Mouse (Mus musculus) lung, adult 2 months (tissue): Measurements from ENCODE around the gene Mapkbp1.

Experiments
- CTCF ChIP-seq: fragments of 200-500 bp; IDR thresholded peaks from 2 replicates; pipeline ENCODE4 v1.5.1; 2011; ENCODE audit warnings: mild to moderate bottlenecking, low read length, control low read depth; ENCODE audit not compliant: insufficient read depth
- POLR2A ChIP-seq: fragments of 200-500 bp; IDR thresholded peaks from 2 replicates; pipeline ENCODE4 v1.6.1; 2011; ENCODE audit warnings: low read depth, mild to moderate bottlenecking, control low read depth, low read length, borderline replicate concordance; ENCODE audit errors: extremely low read depth

- TF ChIP-seq CTCF = no peak
- TF ChIP-seq POLR2A = no peak
These were observed 31.5 kb downstream of the Mapkbp1 start for GRCm38 (mm10) chr2:120003970-120004369.
